Mouse (Mus musculus) retina, adult 2 months (tissue): Measurements from ENCODE around the gene Sub1.

Experiments
- DNase-seq: peaks from one replicate; pipeline ENCODE4 v3.0.0-alpha.2; 2012; ENCODE audit warnings: low read depth, low spot score

Gene Sub1

DNA sequence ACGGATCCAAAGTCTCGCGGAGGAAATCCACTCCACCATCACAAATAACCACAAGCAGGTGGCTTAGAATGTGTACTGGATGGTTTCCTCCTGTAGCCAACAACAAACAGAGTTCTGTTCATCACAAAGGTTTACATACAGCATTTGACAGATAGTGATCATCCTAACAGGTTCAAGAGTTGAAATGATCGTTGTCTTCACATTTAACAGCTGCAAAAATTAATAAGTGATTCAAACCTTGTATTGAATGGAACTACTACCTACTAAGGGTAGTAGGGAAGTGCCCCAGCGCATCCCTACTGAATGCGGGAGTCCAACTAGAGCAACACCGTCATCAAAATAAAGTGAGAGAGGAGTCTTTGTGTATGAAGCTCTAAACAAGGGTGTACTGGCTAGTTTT is at the start of gene Sub1:
TSS of gene Sub1 (minus strand) at position 101 of the 400 bp plus-strand sequence.
- no peak for DNase-seq

GRCm38 (mm10) chr15:12040407-12040710 is 43.6 kb upstream of the Sub1 start:
- no peak for DNase-seq

DNA sequence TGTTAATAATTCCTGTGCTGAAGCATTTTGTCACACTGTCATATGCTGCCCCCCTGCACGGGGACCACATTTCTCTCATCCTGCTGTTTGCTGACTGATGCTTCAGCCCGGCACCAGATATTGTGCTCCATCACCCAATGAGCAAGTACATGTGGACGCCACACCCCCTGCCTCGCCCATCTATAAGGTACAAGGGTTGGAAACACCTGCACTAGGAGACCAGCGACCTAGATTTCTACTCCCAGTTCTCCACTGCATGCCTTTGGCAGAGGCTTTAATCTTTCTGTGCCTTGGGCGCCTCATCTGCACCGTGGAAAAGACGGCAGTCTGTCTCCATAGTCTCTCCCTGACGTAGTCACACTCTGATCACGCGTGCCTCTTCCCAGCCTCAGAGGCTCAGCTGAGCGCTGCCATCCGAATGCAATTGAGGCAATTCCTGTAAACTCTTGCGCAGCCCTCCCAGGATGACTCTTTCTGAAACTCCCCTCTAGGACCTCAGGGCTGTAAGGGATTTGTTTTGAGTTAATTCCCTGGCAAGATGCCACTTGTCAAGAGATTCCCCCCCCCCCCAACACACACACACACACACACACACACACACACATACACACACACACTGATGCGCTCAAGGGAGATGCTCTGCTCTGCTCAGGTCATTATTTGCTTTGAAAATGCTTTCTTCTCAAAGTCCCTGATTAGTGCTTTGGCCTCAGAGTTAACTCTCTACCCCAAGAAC is 43.1 kb upstream of the Sub1 start:
- DNase-seq, result no peak

GRCm38 (mm10) chr15:12039256-12039655 is 42.5 kb upstream of the Sub1 start:
- DNase-seq, result no peak

- DNase-seq, result no peak
These were observed 41.3 kb upstream of the Sub1 start for GRCm38 (mm10) chr15:12037866-12038625.

DNA sequence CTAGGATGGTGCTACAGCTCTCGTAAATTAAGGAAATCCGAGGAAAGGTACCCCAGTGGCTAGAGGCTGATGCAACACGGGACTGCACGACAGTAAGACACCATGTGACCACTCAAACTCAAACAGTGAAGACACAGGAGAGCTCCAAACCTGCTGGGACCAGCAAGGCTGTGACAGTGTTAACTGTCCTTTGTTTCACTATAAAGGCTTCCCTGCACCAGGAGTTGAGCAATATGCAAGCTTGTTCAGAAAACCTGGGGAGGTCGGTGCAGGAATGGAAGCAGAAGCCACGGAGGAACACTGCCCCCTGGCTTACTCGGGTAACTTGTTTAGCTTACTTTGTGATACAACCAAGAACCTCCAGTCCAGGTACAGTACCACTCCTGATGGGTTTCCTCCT is 40.4 kb upstream of the Sub1 start:
- DNase-seq, result no peak

DNA sequence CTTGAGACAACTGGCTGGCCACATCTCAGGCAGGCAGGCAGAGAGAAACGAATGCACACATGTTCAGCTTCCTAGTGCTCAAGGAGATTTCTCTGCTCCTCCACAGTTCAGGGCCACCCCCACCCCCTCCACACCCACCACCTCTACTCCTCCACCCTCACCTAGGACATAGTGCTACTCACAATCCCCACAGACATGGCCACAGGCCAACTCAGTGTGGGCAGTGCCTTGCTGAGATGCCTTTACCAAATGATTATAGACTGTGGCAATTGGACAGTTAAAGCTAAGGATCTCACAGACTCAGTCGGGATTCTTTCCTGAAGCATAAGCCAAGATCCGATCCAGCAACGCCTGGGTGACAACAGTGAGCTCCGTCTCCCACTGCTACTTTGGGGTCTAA is 39.9 kb upstream of the Sub1 start:
- DNase-seq, result no peak

GRCm38 (mm10) chr15:12034317-12034716 is 37.5 kb upstream of the Sub1 start:
- DNase-seq, result no peak

GRCm38 (mm10) chr15:12033155-12033554 is 36.4 kb upstream of the Sub1 start:
- DNase-seq, result no peak

DNA sequence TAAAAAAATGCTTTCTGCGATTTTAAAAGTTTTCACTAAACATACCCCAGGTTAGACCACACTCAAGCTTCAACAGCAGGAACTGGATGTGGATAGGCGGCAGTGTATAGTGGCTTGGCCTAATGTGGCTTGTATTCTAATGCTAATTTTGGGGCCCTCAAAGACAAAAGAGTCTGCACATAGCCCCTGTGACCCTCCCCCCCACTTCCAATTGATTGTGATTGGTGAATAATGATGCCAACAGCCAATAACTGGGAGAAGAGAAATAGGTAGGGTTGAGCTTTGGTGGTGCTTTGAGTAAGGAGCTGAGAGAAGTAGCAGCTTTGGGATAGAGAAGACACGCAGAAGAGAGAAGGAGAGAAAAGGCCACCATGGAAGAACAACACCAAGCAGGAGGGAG is 35.7 kb upstream of the Sub1 start:
- no peak for DNase-seq

DNA sequence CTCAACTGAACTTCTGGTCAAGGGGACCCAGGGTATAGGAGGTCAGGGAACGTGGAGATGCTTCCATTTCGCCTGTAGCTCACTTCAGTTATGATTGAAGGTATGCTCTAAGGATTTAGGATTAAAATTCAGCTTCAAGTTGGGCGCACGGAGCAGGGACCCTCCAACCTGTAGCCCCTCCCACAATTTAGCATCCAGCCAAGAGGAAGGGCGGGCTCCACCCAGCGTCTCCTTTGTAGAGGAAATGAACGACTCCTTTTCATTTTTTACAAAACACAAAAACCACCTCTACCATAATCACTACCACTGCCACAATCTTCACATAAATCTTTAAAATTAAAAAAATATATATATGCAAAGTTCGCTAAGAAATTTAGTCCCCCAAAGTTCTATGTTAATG is 35.1 kb upstream of the Sub1 start:
- DNase-seq, result no peak

DNA sequence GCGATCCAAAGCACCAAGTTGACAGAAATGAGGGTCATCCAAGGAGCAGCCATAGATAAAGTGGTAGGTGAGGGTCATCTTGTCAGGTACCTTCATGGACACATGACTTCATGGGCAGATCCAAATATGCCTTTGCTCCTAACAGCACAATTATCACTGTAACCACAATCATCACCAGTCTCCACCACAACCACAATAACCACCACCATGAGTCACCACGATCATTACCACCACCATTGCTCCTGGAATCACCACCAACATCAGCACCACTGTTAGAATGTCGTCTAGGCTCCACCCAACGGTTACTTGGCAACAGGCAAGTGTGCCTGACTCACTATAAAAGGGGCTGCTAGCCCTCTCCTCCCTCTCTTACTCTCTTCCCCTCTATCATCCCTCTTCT is 33.4 kb upstream of the Sub1 start:
- DNase-seq, result no peak

DNA sequence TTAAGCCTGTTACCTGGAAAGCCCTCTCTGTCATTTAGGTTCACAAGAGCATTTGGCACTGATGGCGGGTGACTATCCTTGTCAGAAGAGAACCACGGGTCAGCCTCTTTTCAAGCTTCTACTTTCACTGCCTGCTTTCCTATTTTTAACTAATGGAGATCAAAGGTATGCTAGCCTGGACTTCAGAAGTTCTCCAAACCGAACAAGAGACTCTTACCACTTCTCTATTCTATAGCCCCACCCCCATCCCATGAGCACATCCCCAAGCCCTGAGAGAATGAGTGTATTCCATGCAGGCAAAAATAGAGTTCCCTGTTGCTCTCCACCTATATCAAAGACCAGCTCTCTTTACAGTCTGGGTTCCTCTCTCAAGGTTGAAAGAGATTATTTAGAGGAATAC is 31.0 kb upstream of the Sub1 start:
- no peak for DNase-seq

DNA sequence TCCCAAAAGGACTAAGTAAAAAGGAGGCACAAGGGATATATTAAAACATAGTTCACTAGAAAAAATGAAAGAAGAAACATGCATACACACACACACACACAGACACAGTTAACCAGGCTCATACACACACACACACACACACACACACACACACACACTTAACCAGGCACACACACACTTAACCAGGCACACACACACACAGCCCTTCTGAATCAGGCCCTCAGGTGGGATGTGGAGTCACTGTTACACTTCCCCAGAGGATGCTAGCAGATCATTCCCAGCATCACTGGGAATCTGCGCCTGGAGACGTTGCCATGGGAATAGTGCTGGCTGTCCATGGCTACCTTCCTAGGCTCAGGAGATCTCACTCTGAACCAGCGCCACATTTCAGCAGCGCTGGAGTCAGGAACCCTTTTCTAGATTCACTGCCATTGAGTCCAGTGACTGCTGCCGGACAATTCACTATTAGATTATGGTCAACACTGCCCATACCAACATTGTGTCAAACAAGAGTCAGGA is 30.2 kb upstream of the Sub1 start:
- DNase-seq, result no peak

DNA sequence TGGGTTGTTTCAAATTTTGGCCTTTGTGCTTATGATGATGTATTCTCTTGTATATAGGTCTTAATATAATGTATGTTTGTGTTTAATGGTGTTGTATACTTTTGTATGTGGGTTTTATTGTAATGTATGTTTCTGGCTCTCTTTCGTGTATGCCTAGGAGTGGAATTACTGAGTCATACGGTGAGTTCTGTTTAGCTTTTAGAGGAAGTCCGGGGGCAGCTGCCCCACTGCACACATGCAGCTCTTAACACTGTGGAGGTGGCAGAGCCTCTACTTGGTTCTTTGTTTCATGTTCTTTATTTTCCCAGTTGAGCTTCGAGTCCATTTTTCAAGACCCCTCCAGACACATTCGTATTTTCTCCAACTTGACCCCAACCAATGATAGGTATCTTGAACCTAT is 29.2 kb upstream of the Sub1 start:
- no peak for DNase-seq

GRCm38 (mm10) chr15:12025341-12025740 is 28.6 kb upstream of the Sub1 start:
- no peak for DNase-seq

DNA sequence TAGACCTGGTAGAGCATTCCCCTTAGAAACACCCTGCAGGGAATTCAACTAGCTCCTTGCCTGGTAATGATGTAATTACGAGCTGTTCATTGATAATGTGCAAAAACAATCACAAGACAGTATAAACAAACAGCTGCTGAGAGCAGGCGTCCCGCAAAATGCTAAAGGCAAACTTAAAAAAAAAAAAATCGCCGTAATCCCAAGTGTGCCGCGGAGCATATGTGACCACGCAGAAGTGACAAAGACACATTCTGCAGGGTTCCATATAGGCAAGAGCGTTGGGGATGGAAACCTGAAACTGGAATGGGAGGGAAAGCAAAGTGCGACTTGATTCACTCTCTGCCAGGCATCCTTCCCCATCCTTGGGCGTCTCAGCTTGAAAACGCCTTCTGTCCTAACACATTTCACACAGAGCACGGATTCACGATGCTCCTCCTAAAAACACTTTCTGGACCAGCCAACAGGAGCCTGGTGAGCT is 28.0 kb upstream of the Sub1 start:
- DNase-seq, result no peak

GRCm38 (mm10) chr15:12019443-12019842 is 22.7 kb upstream of the Sub1 start:
- no peak for DNase-seq

DNA sequence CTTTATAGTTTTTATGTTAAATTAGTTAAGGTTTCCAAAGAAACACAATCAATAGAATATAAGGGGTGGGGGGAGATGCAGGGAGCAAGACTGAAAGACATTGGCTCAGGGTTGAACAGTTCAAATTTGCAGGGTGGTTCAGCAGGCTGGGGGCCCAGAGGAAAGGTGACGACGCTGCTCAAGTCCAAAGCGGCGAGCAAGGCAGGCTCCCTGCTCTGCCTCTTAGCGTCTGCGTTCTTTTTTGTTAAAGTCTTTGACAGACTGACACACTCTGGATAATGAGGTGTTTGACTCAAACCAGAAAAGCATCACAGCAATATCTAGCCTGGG is 21.6 kb upstream of the Sub1 start:
- DNase-seq, result no peak

DNA sequence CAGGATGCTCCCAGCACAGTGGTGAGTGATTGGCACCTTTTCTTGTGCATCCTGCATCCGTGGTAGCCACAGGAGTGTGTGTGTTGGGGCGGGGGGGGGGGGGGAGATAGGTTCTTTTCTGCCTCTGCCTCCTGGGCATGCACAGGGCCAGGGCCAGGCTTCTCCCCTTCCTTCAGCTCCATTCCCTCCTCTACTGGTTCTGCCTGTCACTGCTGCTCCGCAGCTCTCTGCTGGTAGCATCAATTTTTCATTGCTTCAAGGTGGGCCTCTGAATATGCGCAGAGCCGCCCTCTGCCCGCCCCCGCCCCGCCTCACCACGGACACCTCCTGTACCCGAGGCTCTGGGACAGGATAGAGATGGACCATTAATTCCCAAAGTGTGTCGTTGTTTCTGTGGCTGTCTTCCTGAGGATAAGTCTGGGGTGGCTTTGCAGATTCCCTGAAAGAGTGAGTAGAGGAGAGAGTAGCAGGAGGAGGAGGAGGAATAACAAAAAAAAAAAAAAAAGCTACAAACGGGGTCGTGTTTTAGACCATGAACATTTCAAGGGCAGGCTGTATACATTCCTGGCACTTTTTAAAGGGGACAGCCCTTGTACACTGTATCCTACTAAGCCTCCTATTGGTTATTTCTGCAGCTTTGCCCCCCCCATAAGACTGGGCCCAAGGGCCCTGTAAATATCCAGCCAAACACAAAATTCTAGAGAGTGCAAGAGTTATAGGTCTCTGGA is 21.1 kb upstream of the Sub1 start:
- no peak for DNase-seq

GRCm38 (mm10) chr15:12014197-12014905 is 17.6 kb upstream of the Sub1 start:
- no peak for DNase-seq
